Mouse (Mus musculus) liver, embryonic 12.5 days (tissue): Measurements from ENCODE around the gene Camsap1. TPM values are rescaled to one million over a fixed set of nuclear protein-coding genes. Genes with fewer than 3 reads are reported as not detected.

Source experiments
- ATAC-seq: fragments of 200-750 bp; cut with Nextera tagmentation; 2 replicates; pipeline ENCODE4 v1.8.0; 2017; ENCODE audit warnings: moderate number of reproducible peaks, mild to moderate bottlenecking, moderate library complexity
- H3K27ac ChIP-seq: fragments of 300-500 bp; sonication (generic); 2 replicates; pipeline ENCODE4 v1.5.1; 2016; ENCODE audit warnings: mild to moderate bottlenecking
- H3K27me3 ChIP-seq: fragments of 300-500 bp; sonication (generic); replicated peaks from 2 replicates; pipeline ENCODE4 v1.6.1; 2016; ENCODE audit warnings: mild to moderate bottlenecking, moderate library complexity
- H3K36me3 ChIP-seq: fragments of 300-500 bp; sonication (generic); 2 replicates; pipeline ENCODE4 v1.6.1; 2016; ENCODE audit warnings: mild to moderate bottlenecking, moderate library complexity
- H3K4me1 ChIP-seq: fragments of 300-500 bp; sonication (generic); 2 replicates; pipeline ENCODE4 v1.6.1; 2016
- H3K4me2 ChIP-seq: fragments of 300-500 bp; sonication (generic); 2 replicates; pipeline ENCODE4 v1.6.1; 2016; ENCODE audit warnings: mild to moderate bottlenecking, moderate library complexity
- H3K4me3 ChIP-seq: fragments of 300-500 bp; sonication (generic); 2 replicates; pipeline ENCODE4 v1.5.1; 2016; ENCODE audit warnings: mild to moderate bottlenecking, moderate library complexity
- H3K9ac ChIP-seq: fragments of 300-500 bp; sonication (generic); 2 replicates; pipeline ENCODE4 v1.6.1; 2016; ENCODE audit warnings: mild to moderate bottlenecking, moderate library complexity
- H3K9me3 ChIP-seq: fragments of 300-500 bp; sonication (generic); replicated peaks from 2 replicates; pipeline ENCODE4 v1.6.1; 2016; ENCODE audit warnings: mild to moderate bottlenecking, moderate library complexity
- WGBS: fragments of 180-500 bp; shearing (Covaris S2); methylation state at CpG from one replicate; pipeline ENCODE4 v1.1.7; 2016; ENCODE audit not compliant: insufficient replicate concordance; 5-methylcytosine and 5-hydroxymethylcytosine counted together
- polyA plus RNA-seq: library from polyadenylated mRNA; unstranded; fragments of >200 nt; fragmentation: Nextera tagmentation; extraction: Ambion mirVana; gene quantifications from 2 replicates; pipeline ENCODE4 v1.2.1, GENCODE M21; 2016

The Camsap1 gene
- polyA plus RNA-seq = 13.0 and 13.5 TPM in 2 replicates

DNA sequence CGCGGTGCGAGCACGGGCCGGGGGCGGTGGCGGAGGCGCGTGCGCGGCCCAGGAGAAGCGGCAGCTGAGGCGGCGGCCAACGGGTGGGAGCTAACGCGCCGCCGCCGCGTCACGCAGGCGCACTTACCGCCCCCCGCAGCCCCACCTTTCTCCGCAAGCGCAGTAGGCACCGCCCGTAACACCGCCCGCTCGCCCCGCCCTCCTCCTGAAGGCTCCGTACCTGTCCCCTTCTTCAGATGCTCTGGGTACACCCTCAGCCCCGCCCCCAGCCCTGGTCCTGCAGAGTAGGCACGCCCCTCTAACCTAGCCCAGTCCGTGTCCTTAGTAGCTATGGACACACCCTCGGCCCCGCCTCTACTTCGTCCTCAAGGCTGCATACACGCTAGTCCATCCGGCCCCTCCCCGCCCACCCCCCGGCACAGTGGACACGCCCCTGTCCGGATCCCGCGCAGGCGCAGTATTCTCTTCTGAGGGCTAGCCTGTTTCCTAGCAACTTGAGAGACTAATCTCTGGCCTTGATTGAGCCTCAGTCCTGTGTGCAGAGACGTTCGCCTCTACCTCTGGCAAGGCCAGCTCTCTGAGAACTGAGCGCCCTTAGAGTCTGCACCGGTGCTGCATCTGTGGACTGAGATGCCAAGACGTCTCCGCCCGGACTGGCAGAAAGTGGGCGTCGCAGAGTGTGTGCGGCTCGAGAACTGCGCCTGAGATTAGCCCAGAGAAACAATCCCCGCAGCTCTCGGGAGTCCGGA is at the start of gene Camsap1:
Gene Camsap1 (minus strand): TSS at position 124 of the 749 bp plus-strand sequence.
- 0 out of 2 replicates have a peak, but pooled peaks cover 4% of the 10 kb centered on the region for H3K36me3 ChIP-seq
- H3K9me3 ChIP-seq = no peaks in the 10 kb centered on the region
- peak within 1 kb of the TSS; percentile 91 for H3K27ac ChIP-seq
- peak within 1 kb of the TSS; percentile 97 for H3K9ac ChIP-seq
- H3K27me3 ChIP-seq = peaks cover 28% of the 10 kb centered on the region
- H3K4me3 ChIP-seq = peak within 1 kb of the TSS; percentile 95
- H3K4me2 ChIP-seq = peak within 1 kb of the TSS; percentile 96
- peaks cover 54% of the 10 kb centered on the region for H3K4me1 ChIP-seq
- WGBS = under 1% methylated on average over 37 of the region's 64 CpGs
- ATAC-seq = peak; percentile 99

DNA sequence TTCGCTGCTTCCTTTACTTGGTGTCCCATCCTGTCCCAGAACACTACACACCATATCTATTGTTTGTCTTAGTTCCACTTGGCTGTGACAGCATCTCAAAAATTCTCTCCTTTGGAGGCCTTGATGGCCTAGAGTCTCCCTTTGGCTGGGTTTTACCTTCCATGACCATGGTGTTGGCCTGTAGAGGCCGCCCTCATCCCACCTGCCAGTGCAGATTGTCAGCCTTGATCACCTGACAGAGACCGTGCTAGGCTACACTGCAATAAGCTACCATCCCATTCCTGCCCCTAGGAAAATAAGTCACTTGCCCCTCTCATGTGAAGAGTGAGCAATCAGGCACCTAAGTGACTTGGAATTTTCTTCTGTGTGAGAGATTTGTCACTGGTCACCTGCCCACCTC is 47.2 kb upstream of the Camsap1 start:
- no peaks in the 10 kb centered on the region for H3K36me3 ChIP-seq
- no peak overlapping the region for H3K4me2 ChIP-seq
- peak; percentile 53; the same call in 1 of the 2 replicates for ATAC-seq
- H3K4me1 ChIP-seq = peaks cover 24% of the 10 kb centered on the region
- H3K27ac ChIP-seq = no peak overlapping the region
- H3K9me3 ChIP-seq = no peaks in the 10 kb centered on the region
- no peak overlapping the region for H3K4me3 ChIP-seq
- no peak overlapping the region for H3K9ac ChIP-seq
- 34% methylated on average over 3 of the region's 3 CpGs for WGBS
- peaks cover 22% of the 10 kb centered on the region for H3K27me3 ChIP-seq

DNA sequence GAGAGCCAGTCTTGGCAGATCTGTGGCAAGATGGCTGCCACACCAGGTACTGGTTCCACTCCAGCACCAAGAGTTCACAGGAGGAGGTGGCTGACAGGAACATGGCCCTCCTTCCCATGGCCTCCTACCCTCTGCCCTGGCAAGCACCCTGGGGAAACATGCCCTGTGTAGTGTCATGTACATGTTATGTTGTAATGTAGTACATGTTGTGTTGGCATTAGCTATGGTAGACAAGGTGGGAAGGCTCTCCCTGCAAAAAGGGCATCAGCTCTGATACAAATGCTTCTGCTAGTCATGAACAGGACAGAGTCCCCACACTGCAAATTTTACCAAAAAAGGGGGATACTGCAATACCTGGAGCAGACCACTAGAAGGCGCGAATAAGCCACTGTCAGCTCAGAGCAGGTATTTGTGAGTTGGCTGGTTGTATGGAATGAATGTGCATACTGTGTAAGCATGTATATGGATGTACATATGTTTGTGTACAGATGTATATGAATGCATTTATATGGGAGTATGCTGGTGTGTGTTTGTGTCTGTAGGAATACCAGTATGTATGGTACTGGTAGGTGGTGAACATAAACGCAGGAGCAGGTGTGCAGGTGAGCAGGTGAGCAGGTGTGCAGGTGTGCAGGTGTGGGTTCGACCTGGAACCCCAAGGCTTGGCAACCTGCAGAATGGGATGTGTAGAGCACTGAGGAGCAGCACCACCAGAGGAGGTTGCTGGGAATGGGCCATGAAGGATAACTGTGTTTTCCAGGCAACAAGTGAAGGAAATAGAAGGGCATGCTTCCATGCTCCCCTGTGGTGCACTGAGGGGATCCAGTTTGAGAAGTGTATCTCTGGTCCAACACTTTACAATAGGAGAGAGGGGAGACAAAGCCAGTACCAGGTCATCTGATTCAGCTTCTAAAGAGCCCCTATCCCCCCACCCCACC is 41.3 kb upstream of the Camsap1 start:
- Histone ChIP-seq H3K27me3 (0 out of 2 replicates have a peak, but pooled peaks cover 18% of the 10 kb centered on the region), H3K4me3 (no peak overlapping the region), H3K4me2 (no peak overlapping the region), H3K36me3 (peaks cover 2% of the 10 kb centered on the region), H3K9ac (peak overlapping the region; percentile 22; the same call in 1 of the 2 replicates), H3K27ac (peak overlapping the region; percentile 82), H3K9me3 (no peaks in the 10 kb centered on the region), H3K4me1 (peaks cover 39% of the 10 kb centered on the region)
- ATAC-seq = no peak
- WGBS = 33% methylated on average over 4 of the region's 4 CpGs

DNA sequence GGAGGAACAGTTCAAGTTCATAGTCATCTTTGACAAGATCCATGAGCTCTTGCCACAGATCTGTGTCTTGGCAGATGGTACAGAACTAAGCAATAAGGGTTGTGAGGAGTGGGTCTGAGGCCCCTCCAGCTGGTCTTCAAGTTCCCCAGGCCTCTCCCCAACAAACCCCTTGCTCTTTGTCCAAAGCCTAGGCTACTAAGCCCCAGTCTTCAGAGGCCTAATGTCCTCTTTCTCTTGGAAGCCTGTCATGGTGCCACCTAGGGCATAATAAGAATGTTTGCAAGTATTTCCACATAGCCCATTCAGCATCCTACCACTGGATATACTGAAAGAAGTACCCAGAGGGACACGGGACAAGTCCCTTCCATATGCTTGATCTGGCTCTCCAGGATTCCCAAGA is 39.5 kb upstream of the Camsap1 start:
- Histone ChIP-seq H3K4me1 (peaks cover 56% of the 10 kb centered on the region), H3K36me3 (peaks cover 20% of the 10 kb centered on the region), H3K27me3 (0 out of 2 replicates have a peak, but pooled peaks cover 2% of the 10 kb centered on the region), H3K9ac (peak overlapping the region; percentile 42; the same call in 1 of the 2 replicates), H3K9me3 (no peaks in the 10 kb centered on the region), H3K4me3 (no peak overlapping the region), H3K4me2 (peak overlapping the region; percentile 7; the same call in 1 of the 2 replicates), H3K27ac (peak overlapping the region; percentile 99)
- WGBS = 76% methylated on average over 1 of the region's 1 CpGs
- no peak for ATAC-seq

DNA sequence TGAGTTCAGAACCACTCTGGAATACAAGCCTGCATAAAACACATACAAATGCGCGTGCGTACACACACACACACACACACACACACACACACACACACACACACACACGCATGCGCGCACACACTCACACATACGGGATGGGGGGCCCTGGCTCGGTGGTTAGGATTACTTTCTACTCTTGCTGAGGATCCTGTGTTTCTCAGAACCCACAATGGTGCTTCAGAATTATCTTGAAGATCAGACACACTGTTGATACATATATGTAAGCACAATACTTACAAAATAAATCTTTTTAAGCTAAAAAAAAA is 39.1 kb upstream of the Camsap1 start:
- Histone ChIP-seq H3K27me3 (0 out of 2 replicates have a peak, but pooled peaks cover 2% of the 10 kb centered on the region), H3K4me2 (peak overlapping the region; percentile 80), H3K27ac (peak overlapping the region; percentile 99), H3K4me3 (peak overlapping the region; percentile 93), H3K9me3 (no peaks in the 10 kb centered on the region), H3K36me3 (peaks cover 24% of the 10 kb centered on the region), H3K9ac (peak overlapping the region; percentile 97), H3K4me1 (peaks cover 60% of the 10 kb centered on the region)
- WGBS = 83% methylated on average over 8 of the region's 8 CpGs
- ATAC-seq = no peak

DNA sequence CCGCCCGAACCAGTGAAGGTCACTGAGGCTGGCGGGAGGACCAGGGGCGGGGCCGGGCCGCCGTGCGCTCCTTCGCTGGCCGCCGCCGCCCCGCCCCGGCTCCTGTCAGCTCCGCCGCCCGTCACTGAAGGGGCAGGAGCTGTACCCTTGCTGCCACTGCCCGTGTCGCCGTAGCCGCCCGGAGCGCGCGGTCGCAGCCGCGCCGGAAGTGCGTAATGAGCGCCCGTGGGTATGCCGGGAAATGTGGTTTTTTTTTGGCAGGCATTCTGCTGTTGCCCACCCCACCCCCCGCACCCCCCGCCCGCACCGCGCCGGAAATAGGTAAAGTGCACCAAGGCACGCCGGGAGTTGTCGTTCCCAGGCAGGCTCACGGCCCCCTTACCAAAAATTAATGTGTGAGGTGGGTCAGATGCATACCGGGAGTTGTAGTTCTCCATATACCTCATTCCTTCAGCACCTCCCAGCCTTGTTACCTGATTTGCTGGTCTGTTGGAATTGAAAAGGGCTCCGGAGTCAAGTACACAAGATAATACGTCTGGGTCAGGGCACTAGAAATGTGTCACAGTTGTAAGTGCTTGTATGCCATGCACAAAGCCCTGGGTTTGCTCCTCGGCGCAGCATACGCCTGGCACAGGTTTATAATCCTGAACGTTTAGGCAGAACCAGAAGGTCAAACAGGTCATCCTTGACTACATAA is 38.6 kb upstream of the Camsap1 start, which contains the start of gene Ubac1:
Gene Ubac1 (minus strand): TSS at position 187 of the 697 bp plus-strand sequence.
- Histone ChIP-seq H3K4me1 (peaks cover 65% of the 10 kb centered on the region), H3K4me3 (peak within 1 kb of the TSS; percentile 93), H3K27me3 (0 out of 2 replicates have a peak, but pooled peaks cover 2% of the 10 kb centered on the region), H3K27ac (peak within 1 kb of the TSS; percentile 99), H3K9ac (peak within 1 kb of the TSS; percentile 97), H3K9me3 (no peaks in the 10 kb centered on the region), H3K36me3 (peaks cover 29% of the 10 kb centered on the region), H3K4me2 (peak within 1 kb of the TSS; percentile 80)
- WGBS = 7% methylated on average over 41 of the region's 50 CpGs
- ATAC-seq = peak; percentile 88

DNA sequence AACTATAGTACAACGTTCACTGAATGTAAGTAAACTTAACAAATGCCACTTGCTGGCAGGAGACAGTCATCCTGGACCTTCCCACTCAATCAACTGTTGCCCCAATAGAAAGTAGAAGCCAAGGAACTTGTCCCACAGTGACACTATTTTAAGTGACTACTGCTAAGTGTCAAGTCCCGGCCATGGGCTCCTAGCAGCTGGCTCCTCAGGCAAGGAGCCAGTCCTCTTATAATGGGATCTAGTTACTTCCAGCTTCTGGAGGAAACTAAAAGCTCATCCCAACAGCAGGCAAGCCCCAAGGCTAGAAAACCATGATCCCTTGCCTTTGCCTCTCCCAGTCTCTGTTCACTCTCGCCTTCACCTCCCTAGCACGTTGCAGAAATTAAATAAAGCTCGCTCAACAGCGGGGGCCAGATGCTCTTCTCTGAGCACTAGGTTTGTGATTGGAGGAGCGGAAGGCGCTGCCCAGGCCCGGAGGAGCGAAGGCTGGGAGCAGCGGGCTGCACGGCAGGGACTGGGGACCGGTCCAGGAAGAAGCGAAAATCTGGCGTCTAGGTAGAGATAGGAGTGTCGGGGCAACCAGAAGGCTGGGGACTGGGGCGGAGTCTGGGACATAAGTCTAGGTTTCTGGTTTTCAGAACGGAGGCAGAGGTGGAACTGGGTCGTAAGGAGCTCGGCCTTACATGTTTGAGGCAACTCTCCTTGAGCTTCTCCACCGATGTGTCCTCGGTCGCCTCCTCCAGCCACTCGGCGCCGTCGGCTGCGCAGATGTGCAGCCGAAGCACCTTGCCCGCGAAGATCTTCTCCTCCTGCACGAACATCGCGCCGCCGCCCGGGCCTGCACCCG is 37.9 kb upstream of the Camsap1 start:
- Histone ChIP-seq H3K27ac (peak overlapping the region; percentile 99), H3K4me3 (peak overlapping the region; percentile 93), H3K36me3 (peaks cover 37% of the 10 kb centered on the region), H3K9me3 (no peaks in the 10 kb centered on the region), H3K4me2 (peak overlapping the region; percentile 80), H3K9ac (peak overlapping the region; percentile 97), H3K4me1 (peaks cover 73% of the 10 kb centered on the region), H3K27me3 (0 out of 2 replicates have a peak, but pooled peaks cover 2% of the 10 kb centered on the region)
- ATAC-seq = peak; percentile 51
- 1% methylated on average over 38 of the region's 38 CpGs for WGBS

DNA sequence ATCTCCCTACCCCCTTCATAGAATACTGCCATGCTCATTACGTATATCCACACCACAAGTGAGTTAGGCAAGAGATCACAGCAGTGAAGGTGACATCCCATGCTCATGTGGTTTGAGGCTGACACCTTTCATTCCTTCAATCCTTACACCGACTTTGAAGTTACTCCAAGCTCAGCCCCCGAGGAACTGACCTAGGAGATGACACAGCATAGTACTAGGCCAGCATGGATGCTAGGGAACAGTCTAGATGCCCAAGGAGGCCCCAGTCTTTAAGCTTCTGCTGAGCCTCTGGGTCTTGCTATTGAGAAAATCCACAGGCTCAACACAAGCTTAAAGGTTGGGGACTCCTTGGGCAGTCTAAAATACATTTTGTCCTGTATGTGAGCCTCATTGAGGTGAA is 36.8 kb upstream of the Camsap1 start:
- ATAC-seq = peak; percentile 30; the same call in 1 of the 2 replicates
- peaks cover 47% of the 10 kb centered on the region for H3K36me3 ChIP-seq
- H3K4me2 ChIP-seq = peak overlapping the region; percentile 80
- peaks cover 83% of the 10 kb centered on the region for H3K4me1 ChIP-seq
- H3K27me3 ChIP-seq = 0 out of 2 replicates have a peak, but pooled peaks cover under 1% of the 10 kb centered on the region
- WGBS = 46% methylated on average over 3 of the region's 3 CpGs
- peak overlapping the region; percentile 97 for H3K9ac ChIP-seq
- H3K9me3 ChIP-seq = no peaks in the 10 kb centered on the region
- peak overlapping the region; percentile 93 for H3K4me3 ChIP-seq
- peak overlapping the region; percentile 99 for H3K27ac ChIP-seq

DNA sequence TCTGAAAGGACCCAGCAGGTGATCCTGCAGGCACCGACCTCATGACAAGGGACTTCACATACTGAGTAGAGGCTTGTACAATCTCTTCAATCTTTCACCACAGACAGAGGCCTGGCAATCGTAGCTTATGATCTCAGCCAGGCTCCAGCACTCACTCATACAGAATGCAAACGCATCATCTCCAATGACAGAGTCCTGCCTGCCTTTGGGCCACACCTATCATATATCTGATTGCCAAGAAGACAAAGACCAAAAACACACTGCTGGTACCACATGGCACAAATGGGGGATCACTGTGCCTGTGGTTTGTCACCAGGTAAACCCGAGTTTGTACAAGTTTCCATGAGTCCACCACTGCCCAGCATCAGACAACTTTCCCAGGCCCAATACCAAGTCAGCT is 34.2 kb upstream of the Camsap1 start:
- H3K36me3 ChIP-seq = peaks cover 73% of the 10 kb centered on the region
- WGBS = 28% methylated on average over 4 of the region's 4 CpGs
- H3K9me3 ChIP-seq = no peaks in the 10 kb centered on the region
- H3K4me1 ChIP-seq = peaks cover 82% of the 10 kb centered on the region
- H3K9ac ChIP-seq = peak overlapping the region; percentile 97
- H3K27ac ChIP-seq = peak overlapping the region; percentile 99
- H3K4me3 ChIP-seq = peak overlapping the region; percentile 93
- peak overlapping the region; percentile 80 for H3K4me2 ChIP-seq
- no peak for ATAC-seq
- H3K27me3 ChIP-seq = no peaks in the 10 kb centered on the region

DNA sequence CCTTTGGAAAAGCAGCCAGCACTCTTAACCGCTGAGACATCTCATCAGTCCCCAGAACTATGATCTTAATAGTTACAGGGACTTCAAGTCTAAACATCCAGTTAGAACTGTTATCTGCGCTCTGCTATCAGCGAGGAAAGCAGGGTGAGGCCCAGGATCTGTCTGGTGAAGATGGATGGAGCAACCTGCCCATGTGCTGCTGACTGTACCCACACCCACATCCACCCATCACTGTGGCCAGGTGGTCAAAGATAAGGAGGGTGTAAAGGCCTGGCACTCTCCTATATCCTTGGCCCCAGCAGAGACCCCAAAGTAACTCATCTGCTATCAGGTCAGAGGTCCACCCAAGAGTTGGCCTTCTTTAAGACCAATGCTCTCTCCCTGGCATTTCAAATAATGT is 30.6 kb upstream of the Camsap1 start:
- Histone ChIP-seq H3K27ac (peak overlapping the region; percentile 99), H3K4me2 (peak overlapping the region; percentile 80), H3K4me1 (peaks cover 92% of the 10 kb centered on the region), H3K9me3 (no peaks in the 10 kb centered on the region), H3K36me3 (peaks cover 100% of the 10 kb centered on the region), H3K9ac (peak overlapping the region; percentile 97), H3K4me3 (peak overlapping the region; percentile 62), H3K27me3 (no peaks in the 10 kb centered on the region)
- WGBS = 27% methylated on average over 3 of the region's 3 CpGs
- peak; percentile 97 for ATAC-seq
